Mouse (Mus musculus) thymus, adult 2 months (tissue): ENCODE data around the gene Hdac4.

ENCODE experiments used
- CTCF ChIP-seq: fragments of 200-500 bp; IDR thresholded peaks from 2 replicates; pipeline ENCODE4 v1.5.1; 2012; ENCODE audit warnings: mild to moderate bottlenecking, control low read depth, low read length, moderate library complexity, borderline replicate concordance; ENCODE audit not compliant: control insufficient read depth, poor library complexity, insufficient read depth; ENCODE audit errors: extremely low read depth
- POLR2A ChIP-seq: fragments of 200-500 bp; IDR thresholded peaks from 2 replicates; pipeline ENCODE4 v1.6.1; 2012; ENCODE audit warnings: mild to moderate bottlenecking, low read length, control low read depth, moderate library complexity; ENCODE audit not compliant: control insufficient read depth, poor library complexity, insufficient read depth; ENCODE audit errors: extremely low read depth

DNA sequence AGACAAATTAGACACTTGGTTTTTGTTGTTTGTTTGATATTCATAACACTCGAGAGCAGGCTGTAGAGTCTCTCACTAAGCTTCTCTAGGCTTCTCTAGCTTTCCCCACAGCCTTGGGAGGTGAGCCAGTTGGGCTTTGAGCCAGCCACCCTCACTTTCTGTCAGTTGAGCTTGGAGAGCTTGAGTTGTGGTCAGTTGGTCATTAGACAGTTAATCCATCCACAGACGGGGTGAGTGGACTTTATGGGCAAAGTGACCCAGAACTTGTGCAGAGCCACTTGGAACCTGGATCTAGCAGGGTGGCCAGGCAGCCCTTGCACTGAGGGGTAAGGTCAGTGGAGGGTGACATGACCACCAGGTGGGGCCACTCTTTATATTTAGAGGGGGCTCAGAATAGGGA, 277.9 kb downstream of the Hdac4 start:
- TF ChIP-seq CTCF: no peak
- TF ChIP-seq POLR2A: no peak
